Comparison of ENCODE assay signal across 9 mouse cellular contexts in genomic region chr5:149440180-149440573, GRCm38 (mm10). TPM values are rescaled to one million over a fixed set of nuclear protein-coding genes. Genes with fewer than 3 reads are reported as not detected.
DNase-seq lines count a peak whose midpoint lies in the region; ATAC-seq and TF ChIP-seq lines count a peak whose summit lies in the region.
"Had no signal": no experiment of that assay in that cellular context is flagged by ENCODE, and none has a peak within 500 bp of the region (broad histone marks: within the 10 kb centered on the region; RNA-seq: fewer than 3 reads in every experiment).

No protein-coding gene starts in this region.

- peak overlapping the region; percentile 58 for H3K9ac ChIP-seq in kidney, embryonic 16.5 days (replicated peaks; ENCODE audit: low read length)
- H3K9ac ChIP-seq in liver, embryonic 11.5 days (ENCODE audit: low read depth, low read length), result peak overlapping the region; percentile 61
- H3K9ac ChIP-seq in neural tube, embryonic 12.5 days, result peak overlapping the region; percentile 54

- no peak for TF ChIP-seq POLR2A in thymus, adult 2 months (IDR thresholded peaks at IDR 0.05; ENCODE audit: control insufficient read depth, extremely low read depth, insufficient read depth, low read length, poor library complexity)

- no peaks in the 10 kb centered on the region for H3K36me3 ChIP-seq in kidney, embryonic 16.5 days (ENCODE audit: insufficient read depth, low read length)
- no peaks in the 10 kb centered on the region for H3K36me3 ChIP-seq in liver, embryonic 11.5 days (ENCODE audit: control insufficient read depth, insufficient read depth, low read length)
- H3K36me3 ChIP-seq in neural tube, embryonic 12.5 days, result no peaks in the 10 kb centered on the region
- no peaks in the 10 kb centered on the region for H3K36me3 ChIP-seq in thymus, adult 2 months (ENCODE audit: control insufficient read depth, insufficient read depth, low read length)

- H3K4me2 ChIP-seq in kidney, embryonic 16.5 days (replicated peaks; ENCODE audit: low read depth, low read length), result peak overlapping the region; percentile 90
- H3K4me2 ChIP-seq in liver, embryonic 11.5 days, result peak overlapping the region; percentile 92
- peak overlapping the region; percentile 75 for H3K4me2 ChIP-seq in neural tube, embryonic 12.5 days (replicated peaks)

- no peak for TF ChIP-seq CTCF in thymus, adult 2 months (IDR thresholded peaks at IDR 0.05; ENCODE audit: borderline replicate concordance, control insufficient read depth, extremely low read depth, insufficient read depth, low read length, poor library complexity)

- H3K9me3 ChIP-seq in kidney, embryonic 16.5 days (ENCODE audit: low read length), result no peaks in the 10 kb centered on the region
- H3K9me3 ChIP-seq in liver, embryonic 11.5 days (ENCODE audit: control insufficient read depth, low read length), result no peaks in the 10 kb centered on the region
- no peaks in the 10 kb centered on the region for H3K9me3 ChIP-seq in neural tube, embryonic 12.5 days

- DNase-seq in heart, adult 11 months, result peak; percentile 92
- DNase-seq in heart, adult 8-10 months (ENCODE audit: low spot score), result no peak
- peak; percentile 45 for DNase-seq in embryo, embryonic 11.5 days (ENCODE audit: low read depth, low spot score)
- peak; percentile 56 for DNase-seq in liver, embryonic 11.5 days (ENCODE audit: low spot score)
- DNase-seq in thymus, adult 2 months, result peak; percentile 66

- H3K27me3 ChIP-seq in kidney, embryonic 16.5 days (ENCODE audit: insufficient read depth, low read length), result 0 out of 2 replicates have a peak, but pooled peaks cover 2% of the 10 kb centered on the region
- no peaks in the 10 kb centered on the region for H3K27me3 ChIP-seq in liver, embryonic 11.5 days (replicated peaks; ENCODE audit: control insufficient read depth, insufficient read depth, low read length)
- H3K27me3 ChIP-seq in neural tube, embryonic 12.5 days (replicated peaks), result no peaks in the 10 kb centered on the region
- no peaks in the 10 kb centered on the region for H3K27me3 ChIP-seq in thymus, adult 2 months (ENCODE audit: control insufficient read depth, insufficient read depth, low read length)

- peak; percentile 25 for ATAC-seq in granulocyte monocyte progenitor cell, adult 5-6 weeks (replicated peaks; ENCODE audit: poor library complexity, severe bottlenecking)
- ATAC-seq in kidney, embryonic 16.5 days (ENCODE audit: low FRiP score, low TSS enrichment), result peak; percentile 82
- ATAC-seq in liver, embryonic 11.5 days (replicated peaks; ENCODE audit: low FRiP score), result peak; percentile 28
- peak; percentile 92 for ATAC-seq in neural tube, embryonic 12.5 days (ENCODE audit: low FRiP score, low read depth)

- peaks cover 14% of the 10 kb centered on the region for H3K4me1 ChIP-seq in kidney, embryonic 16.5 days (ENCODE audit: insufficient read depth, low read length)
- H3K4me1 ChIP-seq in liver, embryonic 11.5 days (replicated peaks; ENCODE audit: control insufficient read depth, insufficient read depth, low read length), result peaks cover 35% of the 10 kb centered on the region
- peaks cover 23% of the 10 kb centered on the region for H3K4me1 ChIP-seq in neural tube, embryonic 12.5 days
- H3K4me1 ChIP-seq in thymus, adult 2 months (replicated peaks; ENCODE audit: control insufficient read depth, insufficient read depth, low read length), result peaks cover 23% of the 10 kb centered on the region

- WGBS in kidney, embryonic 16.5 days, result under 1% methylated on average over 18 of the region's 18 CpGs
- WGBS in liver, embryonic 11.5 days, result 4% methylated on average over 18 of the region's 18 CpGs
- WGBS in neural tube, embryonic 12.5 days, result 0% methylated on average over 18 of the region's 18 CpGs
- 4% methylated on average over 18 of the region's 18 CpGs for WGBS in thymus, adult 2 months

- peak overlapping the region; percentile 54 for H3K4me3 ChIP-seq in kidney, embryonic 16.5 days (ENCODE audit: low read length)
- H3K4me3 ChIP-seq in liver, embryonic 11.5 days (ENCODE audit: low read depth, low read length), result peak overlapping the region; percentile 53
- H3K4me3 ChIP-seq in neural tube, embryonic 12.5 days, result peak overlapping the region; percentile 38
- peak overlapping the region; percentile 19 for H3K4me3 ChIP-seq in thymus, adult 2 months (ENCODE audit: control insufficient read depth, insufficient read depth, low read length)

- H3K27ac ChIP-seq in kidney, embryonic 16.5 days (ENCODE audit: low read length), result peak overlapping the region; percentile 55; the same call in 1 of the 2 replicates
- peak overlapping the region; percentile 8 for H3K27ac ChIP-seq in liver, embryonic 11.5 days (ENCODE audit: low read depth, low read length)
- peak overlapping the region; percentile 87 for H3K27ac ChIP-seq in neural tube, embryonic 12.5 days
- no peak overlapping the region for H3K27ac ChIP-seq in thymus, adult 2 months (ENCODE audit: control insufficient read depth, insufficient read depth, low read length)

RNA-seq across cellular contexts. Expression of gene Tex26, which starts 0.7 kb away (rescaled TPM):
- total RNA-seq in heart, adult 8-10 months (2022), result not detected
- total RNA-seq in granulocyte monocyte progenitor cell, adult 5-6 weeks (2014; fragmentation: Nextera tagmentation), result not detected in 2 replicates
- 0.98 TPM in 1 of 2 replicates, not detected in the other for total RNA-seq in granulocyte monocyte progenitor cell, adult 5-6 weeks (2017)
- 0.59 TPM in 1 of 2 replicates, not detected in the other for polyA plus RNA-seq in kidney, embryonic 16.5 days (2015; fragmentation: Nextera tagmentation; extraction: Ambion mirVana)
- 0.48 and 0.62 TPM in 2 replicates for polyA plus RNA-seq in liver, embryonic 11.5 days (2014; fragmentation: Nextera tagmentation; extraction: Ambion mirVana)
- polyA plus RNA-seq in neural tube, embryonic 12.5 days (2016; fragmentation: Nextera tagmentation; extraction: Ambion mirVana), result 0.46 and 0.68 TPM in 2 replicates
- 0.18 and 0.38 TPM in 2 replicates for polyA plus RNA-seq in thymus, adult 2 months (2012; rRNA removed)
- total RNA-seq: liver, adult 2 months had no signal
- polyA plus RNA-seq: liver, adult 2 months had no signal

RNA-seq across cellular contexts. Expression of gene Medag, which starts 28.6 kb away (rescaled TPM):
- 10 to 100 TPM in 3 of 4 experiments, 1 to 10 TPM in 1; 9.4 to 13.9 (median 11.5) TPM for total RNA-seq in heart, adult 8-10 months (2022)
- not detected in 2 replicates for total RNA-seq in granulocyte monocyte progenitor cell, adult 5-6 weeks (2014; fragmentation: Nextera tagmentation)
- total RNA-seq in granulocyte monocyte progenitor cell, adult 5-6 weeks (2017), result not detected in 2 replicates
- polyA plus RNA-seq in kidney, embryonic 16.5 days (2015; fragmentation: Nextera tagmentation; extraction: Ambion mirVana), result 0.22 and 0.49 TPM in 2 replicates
- polyA plus RNA-seq in liver, embryonic 11.5 days (2014; fragmentation: Nextera tagmentation; extraction: Ambion mirVana), result 0.75 and 1.2 TPM in 2 replicates
- 0.51 and 0.74 TPM in 2 replicates for polyA plus RNA-seq in neural tube, embryonic 12.5 days (2016; fragmentation: Nextera tagmentation; extraction: Ambion mirVana)
- 2.8 and 2.9 TPM in 2 replicates for polyA plus RNA-seq in thymus, adult 2 months (2012; rRNA removed)

Comparison
In these comparisons a context has a peak if more than half of its experiments do, and no peak if none do; other contexts are left out.
1. ATAC-seq: peak in every context shown above with its lines; median percentile 92 in neural tube, embryonic 12.5 days; 82 in kidney, embryonic 16.5 days; 28 in liver, embryonic 11.5 days; 25 in granulocyte monocyte progenitor cell, adult 5-6 weeks.